Comparison of ENCODE assay signal across 11 mouse cellular contexts in the genomic region with DNA sequence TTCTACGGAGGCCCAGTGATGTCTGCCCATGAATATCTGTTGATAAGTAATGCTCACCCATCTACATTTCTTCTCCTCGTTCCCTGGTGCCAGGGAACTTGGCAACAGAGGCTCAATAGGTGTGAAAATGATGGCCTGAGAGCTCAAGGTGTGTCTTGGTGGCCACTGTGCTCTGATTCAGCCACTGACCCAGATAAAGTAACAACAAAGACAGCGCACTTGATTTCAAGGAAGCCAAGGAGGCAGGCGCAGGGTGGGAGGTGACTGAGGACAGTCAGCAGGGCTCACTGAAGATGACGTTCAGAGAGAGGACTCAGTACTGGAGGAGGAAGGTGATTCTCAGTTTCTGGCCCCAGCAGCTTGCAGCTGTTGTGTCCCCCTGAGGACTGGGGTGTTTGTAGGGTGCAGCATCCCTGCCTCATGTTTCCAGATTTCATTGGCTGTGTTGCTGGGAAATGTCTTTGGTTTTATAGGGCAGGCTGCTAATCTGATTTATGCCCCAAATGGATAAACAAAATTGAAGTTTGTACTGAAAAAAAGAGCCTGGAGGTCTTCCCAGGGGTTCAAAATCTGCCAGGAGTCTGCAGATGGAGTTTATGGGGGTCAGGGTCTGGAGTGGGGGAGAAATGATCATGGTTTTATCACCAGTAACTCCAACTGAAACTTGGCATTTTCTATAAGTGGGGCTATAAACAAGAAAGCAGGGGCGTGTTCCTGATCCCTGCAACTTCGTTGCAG. TPM values are rescaled to one million over a fixed set of nuclear protein-coding genes. Genes with fewer than 3 reads are reported as not detected.
A peak's percentile ranks its signal among the peaks of the same experiment; 100 is the strongest.
DNase-seq lines count a peak whose midpoint lies in the region; ATAC-seq lines count a peak whose summit lies in the region.
"Had no signal": no experiment of that assay in that cellular context is flagged by ENCODE, and none has a peak within 500 bp of the region (broad histone marks: within the 10 kb centered on the region; RNA-seq: fewer than 3 reads in every experiment).

No protein-coding gene starts in this region.

- peak; percentile 41 for DNase-seq in cerebellum, adult 9-10 months
- no peak for DNase-seq in cerebellum, adult 11-12 months
- DNase-seq in neural tube, embryonic 10.5 days (ENCODE audit: extremely low spot score, low spot score) = no peak
- DNase-seq in kidney, postnatal 10 days = peak; percentile 73
- no peak for DNase-seq in adrenal gland, adult (ENCODE audit: inconsistent age in 2 of 2, low spot score in 1 of 2)
- no peak for DNase-seq in adrenal gland, postnatal 10 days

- peaks cover 41% of the 10 kb centered on the region for H3K4me1 ChIP-seq in neural tube, embryonic 12.5 days
- H3K4me1 ChIP-seq in stomach, embryonic 14.5 days (ENCODE audit: control insufficient read depth, insufficient read depth, low read length) = peaks cover 18% of the 10 kb centered on the region

- peaks cover 14% of the 10 kb centered on the region; the same call in 1 of the 2 replicates for H3K27me3 ChIP-seq in neural tube, embryonic 12.5 days (replicated peaks)
- H3K27me3 ChIP-seq in stomach, embryonic 14.5 days (ENCODE audit: control insufficient read depth, insufficient read depth, low read length) = no peaks in the 10 kb centered on the region

- no peaks in the 10 kb centered on the region for H3K36me3 ChIP-seq in neural tube, embryonic 12.5 days
- no peaks in the 10 kb centered on the region for H3K36me3 ChIP-seq in stomach, embryonic 14.5 days (ENCODE audit: control insufficient read depth, insufficient read depth, low read length)
- H3K36me3 ChIP-seq: embryonic facial prominence, embryonic 13.5 days; heart, embryonic 10.5 days had no signal

- H3K4me3 ChIP-seq in neural tube, embryonic 12.5 days = no peak overlapping the region
- H3K4me3 ChIP-seq in stomach, embryonic 14.5 days (ENCODE audit: low read depth, low read length) = no peak overlapping the region
- H3K4me3 ChIP-seq: embryonic facial prominence, embryonic 13.5 days; heart, embryonic 10.5 days had no signal

- H3K4me2 ChIP-seq in neural tube, embryonic 12.5 days (replicated peaks) = peak overlapping the region; percentile 26
- no peak overlapping the region for H3K4me2 ChIP-seq in stomach, embryonic 14.5 days (replicated peaks; ENCODE audit: low read depth, low read length)
- H3K4me2 ChIP-seq: embryonic facial prominence, embryonic 13.5 days had no signal

- H3K27ac ChIP-seq in neural tube, embryonic 12.5 days = no peak overlapping the region
- peak overlapping the region; percentile 21; the same call in 1 of the 2 replicates for H3K27ac ChIP-seq in stomach, embryonic 14.5 days (ENCODE audit: low read length)
- H3K27ac ChIP-seq: embryonic facial prominence, embryonic 13.5 days; heart, embryonic 10.5 days had no signal

- 42% methylated on average over 7 of the region's 7 CpGs for WGBS in neural tube, embryonic 12.5 days
- WGBS in stomach, embryonic 14.5 days = 34% methylated on average over 7 of the region's 7 CpGs

- no peaks in the 10 kb centered on the region for H3K9me3 ChIP-seq in neural tube, embryonic 12.5 days
- H3K9me3 ChIP-seq in stomach, embryonic 14.5 days (ENCODE audit: control insufficient read depth, low read depth, low read length) = no peaks in the 10 kb centered on the region
- H3K9me3 ChIP-seq: embryonic facial prominence, embryonic 13.5 days; heart, embryonic 10.5 days had no signal

- H3K9ac ChIP-seq in neural tube, embryonic 12.5 days = no peak overlapping the region
- H3K9ac ChIP-seq in stomach, embryonic 14.5 days (replicated peaks; ENCODE audit: low read depth, low read length) = no peak overlapping the region

- no peak for ATAC-seq in neural tube, embryonic 12.5 days (ENCODE audit: low FRiP score, low read depth)
- ATAC-seq in stomach, embryonic 14.5 days (ENCODE audit: insufficient number of reproducible peaks, insufficient read depth, low FRiP score, low read depth) = no peak

RNA-seq across cellular contexts. Expression of a gene that starts 2.7 kb away (rescaled TPM):
- 33.9 and 46.6 TPM in 2 replicates for polyA plus RNA-seq in neural tube, embryonic 12.5 days (2016; fragmentation: Nextera tagmentation; extraction: Ambion mirVana)
- 7.7 and 9.6 TPM in 2 replicates for polyA plus RNA-seq in stomach, embryonic 14.5 days (2014; fragmentation: Nextera tagmentation; extraction: Ambion mirVana)
- total RNA-seq in adrenal gland, postnatal 10 days (2021) = 1 to 10 TPM in 1 of 2 experiments, under 1 TPM in 1; 0.97 to 1.1 TPM
- total RNA-seq: megakaryocyte progenitor cell, adult 5-6 weeks had no signal

Comparison
In these comparisons a context has a peak if more than half of its experiments do, and no peak if none do; other contexts are left out.
1. DNase-seq: peak in cerebellum, adult 9-10 months (single experiment) and kidney, postnatal 10 days (single experiment); none in cerebellum, adult 11-12 months (single experiment), neural tube, embryonic 10.5 days (single experiment), adrenal gland, adult (0 of 2) and adrenal gland, postnatal 10 days (single experiment).